7 mouse cellular contexts compared by ENCODE assay signal in the genomic region with DNA sequence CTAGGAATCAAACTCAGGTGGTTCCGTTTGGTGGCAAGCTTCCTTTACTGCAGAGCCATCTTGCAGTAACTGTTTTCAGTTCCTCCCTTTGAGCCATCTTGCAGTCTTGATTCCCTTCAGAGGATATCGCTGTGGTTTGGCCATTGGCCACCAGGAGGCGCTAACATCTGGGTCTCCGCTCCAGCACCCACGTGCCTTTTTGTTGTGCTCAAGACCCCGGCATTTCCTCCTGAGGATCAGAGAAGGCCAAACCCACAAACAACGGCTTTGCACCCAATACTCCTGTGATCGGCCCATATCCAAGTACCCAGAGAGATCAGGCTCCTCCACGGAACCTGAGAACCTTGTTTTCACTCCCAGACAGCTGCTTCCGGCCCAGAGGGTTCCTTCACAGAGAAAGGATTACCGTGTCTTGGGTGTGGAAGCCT. TPM values are rescaled to one million over a fixed set of nuclear protein-coding genes. Genes with fewer than 3 reads are reported as not detected.
DNase-seq lines count a peak whose midpoint lies in the region; ATAC-seq lines count a peak whose summit lies in the region.

No protein-coding gene starts in this region.

- no peak overlapping the region for H3K27ac ChIP-seq in intestine, embryonic 15.5 days
- H3K27ac ChIP-seq in midbrain, embryonic 10.5 days (replicated peaks): peak overlapping the region; percentile 70

- peak; percentile 22; the same call in 1 of the 2 replicates for ATAC-seq in intestine, embryonic 15.5 days

- H3K36me3 ChIP-seq in intestine, embryonic 15.5 days: no peaks in the 10 kb centered on the region
- no peaks in the 10 kb centered on the region; the same call in 1 of the 2 replicates for H3K36me3 ChIP-seq in midbrain, embryonic 10.5 days

- H3K9me3 ChIP-seq in intestine, embryonic 15.5 days: no peaks in the 10 kb centered on the region
- no peaks in the 10 kb centered on the region for H3K9me3 ChIP-seq in midbrain, embryonic 10.5 days (replicated peaks)

- peak overlapping the region; percentile 43 for H3K4me2 ChIP-seq in intestine, embryonic 15.5 days (replicated peaks)

- DNase-seq in adrenal gland, adult 18-20 months (ENCODE audit: low spot score in 2 of 2): peak; percentile 91 to 93
- DNase-seq in embryo, embryonic 11.5 days (ENCODE audit: low read depth, low spot score): peak; percentile 80
- peak; percentile 82 to 91 for DNase-seq in gastrocnemius, postnatal 36 days
- peak; percentile 73 to 84 for DNase-seq in left cerebral cortex, postnatal 36 days (ENCODE audit: low spot score in 2 of 2)
- DNase-seq in midbrain, embryonic 10.5 days (ENCODE audit: low spot score): peak; percentile 91
- DNase-seq in skeletal muscle tissue, adult 2 months (ENCODE audit: low read depth, low spot score): peak; percentile 81

- H3K27me3 ChIP-seq in intestine, embryonic 15.5 days (replicated peaks): no peaks in the 10 kb centered on the region
- no peaks in the 10 kb centered on the region for H3K27me3 ChIP-seq in midbrain, embryonic 10.5 days (ENCODE audit: low read depth, poor library complexity, severe bottlenecking)

- H3K4me3 ChIP-seq in intestine, embryonic 15.5 days (replicated peaks): no peak overlapping the region
- H3K4me3 ChIP-seq in midbrain, embryonic 10.5 days: peak overlapping the region; percentile 24; the same call in 1 of the 2 replicates

- H3K4me1 ChIP-seq in intestine, embryonic 15.5 days (replicated peaks): peaks cover 5% of the 10 kb centered on the region
- H3K4me1 ChIP-seq in midbrain, embryonic 10.5 days: peaks cover 5% of the 10 kb centered on the region

- WGBS in intestine, embryonic 15.5 days: 12% methylated on average over 11 of the region's 11 CpGs
- WGBS in midbrain, embryonic 10.5 days: 15% methylated on average over 11 of the region's 11 CpGs

- H3K9ac ChIP-seq in intestine, embryonic 15.5 days: no peak overlapping the region

- intact Hi-C loops in gastrocnemius, postnatal 36 days (cut with DNase I): no loop called here
- intact Hi-C loops in left cerebral cortex, postnatal 36 days (cut with DNase I): no loop called here

RNA-seq across cellular contexts. Expression of a gene that starts 18.8 kb away (rescaled TPM):
- 10 to 100 TPM; 73.0 to 75.0 TPM for total RNA-seq in adrenal gland, adult 18-20 months (2021)
- total RNA-seq in gastrocnemius, postnatal 36 days (2021): 10 to 100 TPM; 79.5 to 81.0 TPM
- polyA plus RNA-seq in intestine, embryonic 15.5 days (2015; fragmentation: Nextera tagmentation; extraction: Ambion mirVana): 45.5 and 50.7 TPM in 2 replicates
- total RNA-seq in left cerebral cortex, postnatal 36 days (2021): 10 to 100 TPM; 59.5 to 67.7 TPM
- 45.5 and 49.4 TPM in 2 replicates for polyA plus RNA-seq in midbrain, embryonic 10.5 days (2016; fragmentation: Nextera tagmentation; extraction: Ambion mirVana)

RNA-seq across cellular contexts. Expression of a gene that starts 19.2 kb away (rescaled TPM):
- total RNA-seq in adrenal gland, adult 18-20 months (2021): 1 to 10 TPM; 5.2 to 5.7 TPM
- total RNA-seq in gastrocnemius, postnatal 36 days (2021): 1 to 10 TPM; 1.6 to 1.7 TPM
- polyA plus RNA-seq in intestine, embryonic 15.5 days (2015; fragmentation: Nextera tagmentation; extraction: Ambion mirVana): 0.77 and 1.2 TPM in 2 replicates
- 10 to 100 TPM in 1 of 2 experiments, 1 to 10 TPM in 1; 7.7 to 13.9 TPM for total RNA-seq in left cerebral cortex, postnatal 36 days (2021)
- polyA plus RNA-seq in midbrain, embryonic 10.5 days (2016; fragmentation: Nextera tagmentation; extraction: Ambion mirVana): 1.4 and 1.8 TPM in 2 replicates

RNA-seq across cellular contexts. Expression of a gene that starts 19.2 kb away (rescaled TPM):
- total RNA-seq in adrenal gland, adult 18-20 months (2021): under 1 TPM in 1 of 2 experiments, not detected in 1; 0.64 TPM
- total RNA-seq in gastrocnemius, postnatal 36 days (2021): not detected
- not detected in 2 replicates for polyA plus RNA-seq in intestine, embryonic 15.5 days (2015; fragmentation: Nextera tagmentation; extraction: Ambion mirVana)
- not detected for total RNA-seq in left cerebral cortex, postnatal 36 days (2021)
- polyA plus RNA-seq in midbrain, embryonic 10.5 days (2016; fragmentation: Nextera tagmentation; extraction: Ambion mirVana): not detected in 2 replicates

RNA-seq across cellular contexts. Expression of a gene that starts 29.1 kb away (rescaled TPM):
- total RNA-seq in adrenal gland, adult 18-20 months (2021): 1,000 to 10,000 TPM; 1,017 to 2,323 TPM
- 100 to 1,000 TPM; 112 to 171 TPM for total RNA-seq in gastrocnemius, postnatal 36 days (2021)
- polyA plus RNA-seq in intestine, embryonic 15.5 days (2015; fragmentation: Nextera tagmentation; extraction: Ambion mirVana): 189 and 193 TPM in 2 replicates
- total RNA-seq in left cerebral cortex, postnatal 36 days (2021): 100 to 1,000 TPM; 109 to 120 TPM
- polyA plus RNA-seq in midbrain, embryonic 10.5 days (2016; fragmentation: Nextera tagmentation; extraction: Ambion mirVana): 104 and 111 TPM in 2 replicates

RNA-seq across cellular contexts. Expression of a gene that starts 54.3 kb away (rescaled TPM):
- total RNA-seq in adrenal gland, adult 18-20 months (2021): 10 to 100 TPM; 25.2 to 30.3 TPM
- total RNA-seq in gastrocnemius, postnatal 36 days (2021): 10 to 100 TPM; 21.3 to 22.4 TPM
- 2.9 and 3.1 TPM in 2 replicates for polyA plus RNA-seq in intestine, embryonic 15.5 days (2015; fragmentation: Nextera tagmentation; extraction: Ambion mirVana)
- total RNA-seq in left cerebral cortex, postnatal 36 days (2021): 1 to 10 TPM; 5.4 to 6.6 TPM
- 2.1 TPM in 2 replicates for polyA plus RNA-seq in midbrain, embryonic 10.5 days (2016; fragmentation: Nextera tagmentation; extraction: Ambion mirVana)
